In the genomic region with DNA sequence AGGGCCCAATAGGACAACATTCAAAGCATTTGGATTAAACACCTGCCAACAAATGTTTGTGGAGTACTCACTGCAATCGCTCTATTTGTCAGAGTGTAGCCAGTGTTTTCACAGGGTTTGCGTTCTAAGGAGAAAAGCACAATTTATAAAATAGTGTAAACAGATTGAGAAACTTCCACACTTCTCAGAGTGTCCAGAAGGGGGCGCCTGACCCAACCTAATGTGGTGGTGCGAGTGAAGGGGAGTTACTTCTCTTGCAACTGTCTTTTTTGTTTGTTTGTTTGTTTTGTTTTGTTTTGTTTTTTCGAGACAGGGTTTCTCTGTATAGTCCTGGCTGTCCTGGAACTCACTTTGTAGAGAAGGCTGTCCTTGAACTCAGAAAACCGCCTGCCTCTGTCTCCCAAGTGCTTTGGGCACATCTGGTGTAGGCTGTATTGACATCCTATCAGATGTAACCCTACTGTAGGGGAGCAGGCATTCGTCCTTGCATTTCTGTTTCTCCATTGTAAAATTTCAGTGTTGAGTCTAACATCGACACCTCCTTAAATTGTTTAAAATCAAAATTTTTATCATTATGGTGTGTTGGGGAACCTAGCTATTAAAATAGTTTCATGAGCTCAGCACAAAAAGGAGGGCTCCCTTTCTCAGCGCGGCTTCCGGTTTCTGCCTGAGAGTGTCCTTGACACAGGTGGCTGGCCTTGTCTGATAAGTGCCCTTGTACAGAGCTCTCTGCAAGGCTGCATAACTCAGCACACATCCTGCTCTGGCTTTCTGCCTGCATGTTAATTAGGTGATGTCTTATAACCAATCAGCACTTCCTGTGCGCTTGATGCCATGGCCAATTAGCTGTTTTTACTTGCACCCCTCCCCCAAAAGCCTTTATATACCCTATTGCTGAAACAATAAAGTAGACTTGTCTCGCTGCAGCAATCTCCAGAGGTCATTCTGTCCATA, we compare ENCODE assay signal across 8 mouse cellular contexts.
DNase-seq lines count a peak whose midpoint lies in the region; ATAC-seq and TF ChIP-seq lines count a peak whose summit lies in the region.
"Had no signal": no experiment of that assay in that cellular context is flagged by ENCODE, and none has a peak within 500 bp of the region (broad histone marks: within the 10 kb centered on the region; RNA-seq: fewer than 3 reads in every experiment).

No protein-coding gene starts in this region.

- H3K9me3 ChIP-seq in ES-E14 (ENCODE audit: control insufficient read depth, insufficient read depth, low read depth, low read length) = no peaks in the 10 kb centered on the region
- no peaks in the 10 kb centered on the region for H3K9me3 ChIP-seq in neural tube, embryonic 12.5 days

- no peaks in the 10 kb centered on the region for H3K79me2 ChIP-seq in C2C12 (ENCODE audit: control insufficient read depth, insufficient read depth)

- no peak overlapping the region for H3K27ac ChIP-seq in ES-E14 (ENCODE audit: insufficient read depth, low read depth, low read length, poor library complexity, severe bottlenecking)
- no peak overlapping the region for H3K27ac ChIP-seq in neural tube, embryonic 12.5 days
- H3K27ac ChIP-seq: macrophage had no signal

- no peaks in the 10 kb centered on the region for H3K27me3 ChIP-seq in C2C12 (ENCODE audit: control insufficient read depth, insufficient read depth, insufficient read length)
- H3K27me3 ChIP-seq in neural tube, embryonic 12.5 days (replicated peaks) = no peaks in the 10 kb centered on the region

- intact Hi-C loops in heart, postnatal 36 days (cut with DNase I) = loop anchor here (1.0 kb wide), 1 partner anchor 471 kb away; no protein-coding TSS in a partner anchor

- ATAC-seq in neural tube, embryonic 12.5 days (ENCODE audit: low FRiP score, low read depth) = peak; percentile 87
- no peak for ATAC-seq in megakaryocyte progenitor cell, adult 5-6 weeks (replicated peaks; ENCODE audit: poor library complexity)

- in situ Hi-C loops in ES-E14 (cut with MboI; ENCODE audit: low sequenced_read_pairs in 2 of 2, unreplicated experiment in 2 of 2) = no loop called here

- no peak overlapping the region for H3K4me2 ChIP-seq in neural tube, embryonic 12.5 days (replicated peaks)

- no peaks in the 10 kb centered on the region for H3K4me1 ChIP-seq in ES-E14 (ENCODE audit: control insufficient read depth in 2 of 2, insufficient read depth in 2 of 2, low read length in 2 of 2, poor library complexity in 1 of 2)
- no peaks in the 10 kb centered on the region for H3K4me1 ChIP-seq in neural tube, embryonic 12.5 days

- H3K9ac ChIP-seq in ES-E14 (ENCODE audit: insufficient read depth, low read depth, low read length, poor library complexity, severe bottlenecking) = no peak overlapping the region
- H3K9ac ChIP-seq in neural tube, embryonic 12.5 days = no peak overlapping the region

- 64% methylated on average over 13 of the region's 13 CpGs for WGBS in neural tube, embryonic 12.5 days

- peak; percentile 15 for DNase-seq in ES-E14 (ENCODE audit: low read depth, low spot score)
- peak; percentile 55 for DNase-seq in embryo, embryonic 10.5 days (ENCODE audit: low spot score)
- DNase-seq in heart, postnatal 36 days = peak; percentile 11 to 26
- DNase-seq in layer of hippocampus, postnatal 36 days = peak; percentile 33 to 52

- no peaks in the 10 kb centered on the region for H3K79me3 ChIP-seq in C2C12 (ENCODE audit: low read depth)

- H3ac ChIP-seq in C2C12 (ENCODE audit: control insufficient read depth, insufficient read length, low read depth) = no peak overlapping the region

- TF ChIP-seq CTCF in C2C12 (IDR thresholded peaks at IDR 0.05; ENCODE audit: control insufficient read depth, insufficient read depth, insufficient read length) = peak; percentile 8

- H3K36me3 ChIP-seq in C2C12 (ENCODE audit: control insufficient read depth, insufficient read depth) = no peaks in the 10 kb centered on the region
- H3K36me3 ChIP-seq in ES-E14 (ENCODE audit: control insufficient read depth, insufficient read depth, low read length, poor library complexity, severe bottlenecking) = no peaks in the 10 kb centered on the region
- no peaks in the 10 kb centered on the region for H3K36me3 ChIP-seq in neural tube, embryonic 12.5 days

- H3K4me3 ChIP-seq in C2C12 (ENCODE audit: insufficient read depth, poor library complexity, severe bottlenecking) (no peak overlapping the region), ES-E14 (ENCODE audit: insufficient read depth in 1 of 2, low read depth in 1 of 2, low read length in 2 of 2, poor library complexity in 1 of 2, severe bottlenecking in 1 of 2) (no peak overlapping the region)
- H3K4me3 ChIP-seq in neural tube, embryonic 12.5 days = no peak overlapping the region

TF ChIP-seq in C2C12, 6 proteins besides CTCF, POLR2A, EP300 and RAD21:
- TF ChIP-seq FOSL1 (IDR thresholded peaks at IDR 0.05; ENCODE audit: insufficient read depth, low read length, poor library complexity, severe bottlenecking) (no peak), MAX (IDR thresholded peaks at IDR 0.05) (no peak), USF1 (IDR thresholded peaks at IDR 0.05; ENCODE audit: low read depth) (no peak), CEBPB (IDR thresholded peaks at IDR 0.05; ENCODE audit: low read depth) (no peak), MYOG (IDR thresholded peaks at IDR 0.05; ENCODE audit: control insufficient read depth, extremely low read depth, insufficient read length) (no peak)

TF ChIP-seq in ES-E14, 5 proteins besides CTCF, POLR2A, EP300 and RAD21:
- TF ChIP-seq ZNF384 (IDR thresholded peaks at IDR 0.05; ENCODE audit: low read depth, low read length) = no peak
- 0 out of 2 replicates have a peak, but pooled peaks have one; percentile 13 for TF ChIP-seq ZC3H11A (IDR thresholded peaks at IDR 0.05; ENCODE audit: borderline replicate concordance, low read depth, low read length)
- TF ChIP-seq MAFK (IDR thresholded peaks at IDR 0.05; ENCODE audit: insufficient read depth, low read depth, low read length) = no peak
- TF ChIP-seq CHD2 (IDR thresholded peaks at IDR 0.05; ENCODE audit: low read depth, low read length) = no peak
- no peak for TF ChIP-seq HCFC1 (IDR thresholded peaks at IDR 0.05; ENCODE audit: borderline replicate concordance, insufficient read depth, low read length)
TF ChIP-seq in ES-E14: peak in this region for 1.
